Mouse (Mus musculus) megakaryocyte, adult 5-6 weeks (primary cell): ENCODE results near the gene Simc1. TPM values are rescaled to one million over a fixed set of nuclear protein-coding genes. Genes with fewer than 3 reads are reported as not detected.

Experiments used
- ATAC-seq: 2 replicates; pipeline ENCODE4 v1.8.0; 2016; ENCODE audit warnings: mild to moderate bottlenecking, inconsistent platforms; ENCODE audit not compliant: poor library complexity, severe bottlenecking
- total RNA-seq, 2 experiments: library from RNA; stranded (forward) in 1 of 2; stranded (reverse) in 1 of 2; fragments of 153-499, 151-499 nt in 1 of 2; fragments of 221-1000, 200-1000 nt in 1 of 2; gene quantifications; 2 replicates each; pipeline versions ENCODE4 v1.2.3 to v1.2.4; 2015 to 2017

The Simc1 gene
- total RNA-seq, 2 experiments from 2014 or later = 5.3 to 5.5 TPM

DNA sequence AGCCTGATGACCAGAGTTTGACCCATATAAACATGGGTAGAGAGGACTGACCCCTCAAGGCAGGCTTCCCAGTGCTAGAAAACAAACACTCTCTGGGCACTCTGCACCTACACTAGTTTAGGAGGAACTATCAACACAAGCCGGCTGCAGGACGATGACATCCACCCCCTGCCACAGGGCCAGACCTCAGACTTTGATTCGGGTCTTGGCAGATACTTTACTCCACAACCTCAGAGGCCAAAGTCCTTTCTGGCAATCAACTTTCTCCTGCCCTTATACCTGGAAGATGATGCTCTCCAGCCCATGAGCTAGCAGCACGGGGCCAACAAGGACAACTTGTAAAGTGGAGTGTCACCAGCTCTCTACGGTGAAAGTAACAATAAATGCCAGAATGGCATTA is 79.3 kb downstream of the Simc1 start:
- ATAC-seq = no peak

DNA sequence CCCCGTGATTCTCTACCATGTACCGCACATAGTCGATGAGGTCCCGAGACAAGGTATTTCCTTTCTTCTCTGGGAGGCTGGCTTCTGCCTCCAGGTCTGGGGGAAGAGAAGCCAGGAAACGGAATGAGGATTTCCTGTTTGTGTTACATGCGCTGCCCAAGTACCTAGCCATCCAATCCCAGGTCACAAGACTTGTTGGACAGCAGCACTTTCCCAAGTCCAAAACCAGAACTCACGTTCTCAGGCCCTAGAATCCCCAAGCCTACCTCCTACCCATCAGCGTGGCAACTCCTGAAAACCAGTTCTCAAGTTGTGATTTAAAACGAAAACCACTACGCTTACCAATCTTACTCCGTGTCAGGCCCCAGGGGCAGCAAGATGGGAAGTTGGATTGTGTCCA is 82.3 kb downstream of the Simc1 start:
- ATAC-seq = no peak

DNA sequence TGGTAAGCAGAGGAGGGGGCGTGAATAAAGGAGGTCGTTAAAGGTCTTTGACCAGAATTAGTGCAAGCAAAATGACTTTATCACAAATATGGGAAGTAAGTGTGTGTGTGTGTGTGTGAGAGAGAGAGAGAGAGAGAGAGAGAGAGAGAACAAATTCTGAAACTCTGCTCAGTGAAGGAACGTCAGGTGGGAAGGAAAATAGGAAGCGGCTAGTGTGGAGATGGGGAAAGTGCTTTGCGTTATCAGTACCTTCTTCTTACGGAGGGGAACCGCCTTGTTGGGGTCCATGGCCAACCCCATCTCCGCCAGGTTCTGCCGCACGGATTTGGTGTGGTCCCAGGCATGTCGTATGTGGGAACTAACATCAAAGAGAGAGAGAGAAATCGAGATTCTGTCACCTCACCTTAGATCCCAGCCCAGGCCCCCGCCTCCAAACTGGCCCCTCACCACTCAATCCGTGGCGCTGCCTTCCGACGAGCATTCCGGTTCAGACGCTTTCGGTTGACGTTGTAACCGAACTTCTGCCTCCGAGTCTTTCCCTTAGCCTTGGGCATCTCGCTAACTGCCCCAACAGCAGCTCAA is 85.9 kb downstream of the Simc1 start:
- peak; percentile 27 for ATAC-seq

DNA sequence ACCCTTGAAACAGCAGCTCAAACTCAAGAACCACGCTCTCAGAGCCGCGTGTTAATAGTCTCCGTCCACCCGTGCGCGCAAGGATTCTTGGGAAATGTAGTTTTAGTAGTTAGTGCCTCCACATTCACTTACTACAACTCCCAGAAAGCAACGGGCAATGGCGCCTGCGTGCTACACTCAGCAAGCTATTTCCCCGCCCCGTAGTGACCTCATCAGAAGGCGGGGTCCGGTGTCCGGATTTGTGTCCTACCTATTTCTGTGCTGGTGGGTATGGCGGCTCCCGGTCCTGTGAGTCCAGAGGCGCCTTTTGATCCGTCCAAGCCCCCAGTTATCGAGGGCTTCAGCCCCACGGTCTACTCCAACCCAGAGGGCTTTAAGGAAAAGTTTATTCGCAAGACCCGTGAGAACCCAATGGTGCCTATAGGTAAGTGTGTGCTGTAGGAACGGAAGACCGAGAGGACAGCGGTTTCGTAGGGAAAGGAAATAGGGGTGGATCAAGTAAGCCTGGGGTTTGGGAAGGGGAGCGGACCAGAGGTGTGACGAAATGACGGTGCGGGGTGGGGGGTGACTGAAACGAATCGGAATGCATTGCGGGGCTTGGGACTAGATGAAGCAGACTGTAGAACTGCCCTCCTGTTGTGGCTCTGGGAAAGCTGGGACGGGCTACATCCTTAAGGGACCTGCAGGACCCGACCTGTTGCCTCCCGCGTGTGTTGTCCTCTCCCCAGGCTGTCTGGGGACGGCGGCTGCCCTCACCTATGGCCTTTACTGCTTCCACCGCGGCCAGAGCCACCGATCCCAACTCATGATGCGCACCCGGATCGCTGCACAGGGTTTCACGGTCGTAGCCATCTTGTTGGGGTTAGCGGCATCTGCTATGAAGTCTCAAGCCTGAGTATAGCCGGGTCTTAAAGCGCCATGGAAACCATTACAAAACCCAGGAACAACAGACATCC is 86.7 kb downstream of the Simc1 start, which contains the start of the genes Nop16 and Higd2a:
TSS of gene Nop16 (minus strand) at position 95 of the 956 bp plus-strand sequence.
TSS of gene Higd2a (plus strand) at position 212 of the 956 bp plus-strand sequence.
- peak; percentile 93 for ATAC-seq

DNA sequence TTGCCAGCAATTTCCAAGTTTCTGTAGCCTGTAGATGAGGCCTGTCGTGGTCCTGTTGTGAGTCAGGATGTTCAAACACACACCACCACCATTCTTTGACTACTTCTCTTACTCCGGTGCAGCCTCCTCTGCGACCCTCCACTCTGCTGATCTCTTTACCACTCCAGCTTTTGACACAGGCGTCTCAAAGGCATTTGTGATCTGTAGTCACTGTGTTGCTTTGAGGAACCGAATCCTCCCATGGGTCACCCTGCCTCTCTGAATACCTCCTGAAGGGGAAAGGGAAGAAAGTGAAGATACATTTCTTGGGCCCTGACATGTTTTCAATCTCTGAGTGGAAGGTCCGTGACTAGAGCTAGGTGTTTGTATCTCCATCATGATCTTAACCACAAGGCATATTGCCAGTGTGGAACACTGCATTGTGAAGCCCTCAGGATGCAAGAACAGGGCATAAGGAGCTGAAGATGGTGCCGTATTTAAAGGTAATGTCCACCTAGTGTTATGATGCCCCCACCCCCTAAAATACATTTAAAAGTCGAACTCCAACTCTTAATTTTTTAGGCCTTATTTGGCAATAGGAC is 88.3 kb downstream of the Simc1 start:
- ATAC-seq = no peak

GRCm38 (mm10) chr13:54593617-54594016 is 90.0 kb downstream of the Simc1 start:
- ATAC-seq = no peak

DNA sequence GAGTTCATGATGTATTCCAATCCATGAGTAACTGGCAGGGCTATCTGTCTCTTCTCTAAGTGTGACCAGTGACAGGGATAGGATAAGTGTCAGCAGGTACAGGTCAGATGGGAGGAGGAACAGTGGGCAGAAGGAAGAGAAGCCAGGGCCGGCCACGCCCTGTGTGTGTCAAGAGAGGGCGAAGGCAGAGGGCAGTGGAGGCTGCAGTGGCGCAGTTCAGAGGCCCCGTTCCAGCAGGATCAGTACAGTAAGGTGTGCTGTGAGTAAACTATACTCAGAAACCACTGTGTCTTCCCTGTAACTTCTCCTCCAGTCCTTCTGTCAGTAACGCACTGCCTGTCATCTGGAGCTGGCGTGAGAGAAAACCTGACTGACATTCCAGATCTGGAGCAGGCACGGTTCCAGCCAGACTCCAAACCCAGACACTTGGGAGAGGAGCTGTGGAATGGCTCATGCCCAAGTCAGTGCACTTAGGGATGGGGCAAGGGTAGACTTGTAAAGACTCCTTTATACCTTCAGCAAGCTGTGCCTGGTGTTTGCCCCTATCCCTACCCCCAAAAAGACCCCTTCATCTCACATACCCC is 92.6 kb downstream of the Simc1 start:
- ATAC-seq = no peak

DNA sequence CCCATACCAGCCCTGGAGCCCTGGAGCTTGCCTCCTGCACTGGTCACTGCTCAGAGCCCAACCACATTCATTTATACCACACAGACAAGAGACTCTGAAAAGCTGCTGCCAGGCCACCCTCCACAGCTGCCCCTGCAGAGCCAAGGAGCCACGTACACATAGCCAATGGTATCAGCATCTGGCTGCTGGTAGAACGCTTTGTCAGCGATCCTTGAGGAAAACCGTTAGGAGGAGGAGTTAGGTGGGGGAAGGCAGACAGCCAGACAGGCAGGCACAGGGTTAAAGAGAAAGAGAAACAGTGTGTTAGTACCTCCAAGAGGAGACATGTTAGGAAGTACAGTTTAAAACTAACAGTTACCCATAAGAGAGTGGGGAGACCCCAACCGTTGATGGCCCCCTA is 93.3 kb downstream of the Simc1 start:
- ATAC-seq = no peak

DNA sequence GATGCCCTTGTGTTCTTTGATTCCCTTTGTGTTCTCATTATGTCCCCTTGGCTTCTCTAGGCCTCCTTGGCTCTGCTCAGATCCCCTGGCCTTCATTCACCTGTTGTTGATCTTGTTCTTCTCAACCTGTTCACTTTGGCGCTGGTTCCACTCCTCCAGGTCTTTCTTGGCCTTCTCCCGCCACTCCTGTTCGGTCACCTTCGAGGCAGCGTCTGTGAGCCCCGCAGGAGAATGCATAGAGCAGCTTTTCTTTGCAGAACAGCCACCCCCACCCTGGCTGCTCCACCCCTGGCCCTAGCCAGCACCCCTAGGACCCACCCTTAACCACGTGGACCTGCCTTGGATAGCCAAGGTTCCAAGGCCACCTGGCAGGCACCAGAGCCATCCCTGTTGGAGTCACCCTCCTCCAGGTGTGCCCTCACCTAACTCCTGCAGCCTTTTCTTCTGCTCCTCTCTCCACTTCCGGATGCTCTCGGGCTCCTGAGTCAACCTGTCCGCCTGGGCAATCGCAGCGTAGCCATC is 95.1 kb downstream of the Simc1 start:
- ATAC-seq = no peak

Other genes with a start within 250 kb of the Simc1 start
- gene Cplx2, start 132.4 kb upstream of the Simc1 start, total RNA-seq (2015) = 0.05 TPM in 1 of 2 replicates, not detected in the other
- gene Cplx2, start 132.4 kb upstream of the Simc1 start, total RNA-seq (2017) = 0.04 TPM in 1 of 2 replicates, not detected in the other
- gene Thoc3, start 34.9 kb upstream of the Simc1 start, total RNA-seq (2015) = 15.2 and 16.2 TPM in 2 replicates
- 19.6 and 20.6 TPM in 2 replicates for gene Thoc3, start 34.9 kb upstream of the Simc1 start, total RNA-seq (2017)
- gene 4833439L19Rik, start 61.7 kb downstream of the Simc1 start, total RNA-seq (2015) = 70.1 and 71.1 TPM in 2 replicates
- gene 4833439L19Rik, start 61.7 kb downstream of the Simc1 start, total RNA-seq (2017) = 43.9 and 48.8 TPM in 2 replicates
- 20.4 and 22.4 TPM in 2 replicates for gene Arl10, start 71.2 kb downstream of the Simc1 start, total RNA-seq (2015)
- gene Arl10, start 71.2 kb downstream of the Simc1 start, total RNA-seq (2017) = 22.9 and 23.3 TPM in 2 replicates
- 15.6 and 18.9 TPM in 2 replicates for gene Nop16, start 86.3 kb downstream of the Simc1 start, total RNA-seq (2015)
- 27.8 and 28.0 TPM in 2 replicates for gene Nop16, start 86.3 kb downstream of the Simc1 start, total RNA-seq (2017)
- gene Higd2a, start 86.4 kb downstream of the Simc1 start, total RNA-seq (2015) = 144 and 147 TPM in 2 replicates
- 66.2 and 100 TPM in 2 replicates for gene Higd2a, start 86.4 kb downstream of the Simc1 start, total RNA-seq (2017)
- gene Cltb, start 107.6 kb downstream of the Simc1 start, total RNA-seq (2015) = 5.9 and 6.6 TPM in 2 replicates
- gene Cltb, start 107.6 kb downstream of the Simc1 start, total RNA-seq (2017) = 19.3 and 20.7 TPM in 2 replicates
- gene Faf2, start 118.0 kb downstream of the Simc1 start, total RNA-seq (2015) = 23.1 and 32.6 TPM in 2 replicates
- 36.1 and 38.9 TPM in 2 replicates for gene Faf2, start 118.0 kb downstream of the Simc1 start, total RNA-seq (2017)
- 70.0 and 71.3 TPM in 2 replicates for gene Rnf44, start 190.1 kb downstream of the Simc1 start, total RNA-seq (2015)
- 17.8 and 21.2 TPM in 2 replicates for gene Rnf44, start 190.1 kb downstream of the Simc1 start, total RNA-seq (2017)
- gene Cdhr2, start 197.7 kb downstream of the Simc1 start, total RNA-seq (2015) = not detected in 2 replicates
- gene Cdhr2, start 197.7 kb downstream of the Simc1 start, total RNA-seq (2017) = not detected in 2 replicates
- gene Gprin1, start 246.1 kb downstream of the Simc1 start, total RNA-seq (2015) = not detected in 2 replicates
- gene Gprin1, start 246.1 kb downstream of the Simc1 start, total RNA-seq (2017) = not detected in 2 replicates